Mouse (Mus musculus): Measurements from ENCODE around the gene Ifngr1. TPM values are rescaled to one million over a fixed set of nuclear protein-coding genes. Genes with fewer than 3 reads are reported as not detected.

The Ifngr1 gene
- polyA plus RNA-seq, 1 experiment from 2014 or later, result 77.4 TPM

DNA sequence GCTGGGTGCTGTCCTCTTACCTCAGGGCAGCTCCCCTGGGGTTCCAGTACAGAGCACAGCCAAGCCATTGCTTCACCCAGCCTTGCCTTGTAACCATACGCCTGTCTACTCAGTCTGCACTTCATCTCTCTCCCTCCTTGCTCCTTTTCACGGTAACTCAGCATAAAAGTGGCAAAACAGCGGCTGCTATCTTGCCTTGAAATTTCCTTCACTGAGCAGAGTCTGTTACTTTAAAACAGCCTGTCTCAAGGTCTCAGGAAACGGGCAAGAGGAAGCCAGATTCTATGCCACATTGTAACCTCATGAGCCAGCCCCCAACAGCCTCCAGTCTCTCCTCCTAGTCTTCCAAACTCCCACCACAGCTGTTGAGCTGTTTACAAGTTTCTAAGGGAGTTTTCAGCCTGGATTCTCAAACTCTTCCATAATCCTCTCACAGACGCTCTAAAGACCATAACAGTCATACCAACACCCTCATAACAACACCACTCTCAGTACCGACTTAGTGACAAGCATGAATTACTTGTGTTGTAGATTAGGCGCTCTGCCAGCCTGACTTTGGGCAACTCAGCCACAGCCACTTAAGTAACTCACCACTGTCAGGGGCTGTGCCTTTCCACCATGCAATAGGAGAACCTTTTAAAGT, 21.5 kb downstream of the Ifngr1 start:
- H3K36me3 ChIP-seq, result peaks cover 10% of the 10 kb centered on the region
- no peak overlapping the region for H3K9ac ChIP-seq
- no peak for ATAC-seq (ENCODE audit: insufficient read depth, low FRiP score, low read depth)
- no peak overlapping the region for H3K4me3 ChIP-seq (replicated peaks)
- no peaks in the 10 kb centered on the region for H3K4me1 ChIP-seq
- WGBS, result 32% methylated on average over 7 of the region's 7 CpGs
- H3K4me2 ChIP-seq, result no peak overlapping the region
- no peaks in the 10 kb centered on the region for H3K27me3 ChIP-seq (replicated peaks)
- no peaks in the 10 kb centered on the region for H3K9me3 ChIP-seq
- H3K27ac ChIP-seq, result peak overlapping the region; percentile 18; the same call in 1 of the 2 replicates

DNA sequence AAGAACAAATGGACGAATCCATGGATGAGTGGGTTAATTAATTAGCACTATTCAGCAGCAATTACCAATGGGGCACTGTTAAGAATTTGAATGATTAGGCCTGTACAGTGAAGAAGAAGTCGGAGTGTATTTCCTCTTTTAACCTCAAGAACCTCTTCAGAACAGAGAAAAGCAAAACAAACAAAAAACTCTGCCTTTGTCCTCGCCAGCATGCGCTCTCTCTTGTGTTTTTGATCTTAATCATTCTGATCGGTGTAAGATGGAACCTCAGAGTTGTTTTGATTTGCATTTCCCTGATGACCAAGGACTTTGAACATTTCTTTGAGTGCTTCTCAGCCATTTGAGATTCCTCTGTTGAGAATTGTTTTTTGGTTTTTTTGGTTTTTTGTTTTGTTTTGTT, 28.0 kb downstream of the Ifngr1 start:
- Histone ChIP-seq H3K27ac (no peak overlapping the region), H3K27me3 (replicated peaks) (no peaks in the 10 kb centered on the region), H3K4me2 (no peak overlapping the region), H3K4me3 (replicated peaks) (no peak overlapping the region), H3K9ac (no peak overlapping the region), H3K4me1 (no peaks in the 10 kb centered on the region), H3K9me3 (no peaks in the 10 kb centered on the region), H3K36me3 (no peaks in the 10 kb centered on the region)
- no peak for ATAC-seq (ENCODE audit: insufficient read depth, low FRiP score, low read depth)
- WGBS, result 71% methylated on average over 5 of the region's 5 CpGs

DNA sequence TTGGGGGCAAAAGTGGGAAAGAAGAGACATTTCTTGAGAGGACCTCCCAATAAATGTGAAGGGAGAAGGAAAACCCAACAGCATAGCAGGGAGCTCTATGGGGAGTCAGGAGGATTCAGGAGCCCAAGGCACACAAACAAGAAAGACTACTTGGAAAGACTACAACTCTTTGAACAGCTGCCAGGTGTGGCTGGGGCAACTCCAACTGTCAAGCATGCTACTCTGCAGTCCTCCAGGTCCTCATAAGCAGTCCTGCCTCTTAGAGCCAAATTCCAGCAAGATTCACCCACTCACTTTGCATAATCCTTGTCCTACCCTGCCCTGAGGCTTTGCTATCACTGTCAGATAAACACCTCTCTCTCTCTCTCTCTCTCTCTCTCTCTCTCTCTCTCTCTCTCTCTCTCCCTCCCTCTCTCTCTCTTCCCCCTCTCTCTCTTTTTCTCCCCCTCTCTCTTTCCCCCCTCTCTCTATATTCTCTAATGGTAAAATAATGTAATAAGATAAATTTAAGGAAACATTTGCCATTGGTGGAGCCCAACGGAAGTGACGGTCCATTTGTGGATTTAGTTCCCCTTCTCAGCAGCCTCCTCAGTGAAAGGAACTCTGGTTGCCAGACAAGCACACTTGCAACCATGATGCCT, 29.8 kb downstream of the Ifngr1 start, which contains the start of gene Il22ra2:
TSS of gene Il22ra2 (plus strand) at position 591 of the 641 bp plus-strand sequence.
- no peak within 1 kb of the TSS for H3K4me2 ChIP-seq
- no peaks in the 10 kb centered on the region for H3K36me3 ChIP-seq
- no peak for ATAC-seq (ENCODE audit: insufficient read depth, low FRiP score, low read depth)
- no peak within 1 kb of the TSS for H3K27ac ChIP-seq
- no peak within 1 kb of the TSS for H3K9ac ChIP-seq
- H3K4me1 ChIP-seq, result no peaks in the 10 kb centered on the region
- WGBS, result 85% methylated on average over 2 of the region's 2 CpGs
- no peaks in the 10 kb centered on the region for H3K27me3 ChIP-seq (replicated peaks)
- H3K4me3 ChIP-seq (replicated peaks), result no peak within 1 kb of the TSS
- H3K9me3 ChIP-seq, result no peaks in the 10 kb centered on the region

GRCm38 (mm10) chr10:19624617-19625016, 32.9 kb downstream of the Ifngr1 start:
- no peaks in the 10 kb centered on the region for H3K27me3 ChIP-seq (replicated peaks)
- H3K27ac ChIP-seq, result no peak overlapping the region
- WGBS, result 83% methylated on average over 1 of the region's 1 CpGs
- no peak overlapping the region for H3K9ac ChIP-seq
- H3K4me3 ChIP-seq (replicated peaks), result no peak overlapping the region
- no peak for ATAC-seq (ENCODE audit: insufficient read depth, low FRiP score, low read depth)
- H3K4me2 ChIP-seq, result no peak overlapping the region
- no peaks in the 10 kb centered on the region for H3K9me3 ChIP-seq
- H3K4me1 ChIP-seq, result no peaks in the 10 kb centered on the region
- H3K36me3 ChIP-seq, result no peaks in the 10 kb centered on the region

DNA sequence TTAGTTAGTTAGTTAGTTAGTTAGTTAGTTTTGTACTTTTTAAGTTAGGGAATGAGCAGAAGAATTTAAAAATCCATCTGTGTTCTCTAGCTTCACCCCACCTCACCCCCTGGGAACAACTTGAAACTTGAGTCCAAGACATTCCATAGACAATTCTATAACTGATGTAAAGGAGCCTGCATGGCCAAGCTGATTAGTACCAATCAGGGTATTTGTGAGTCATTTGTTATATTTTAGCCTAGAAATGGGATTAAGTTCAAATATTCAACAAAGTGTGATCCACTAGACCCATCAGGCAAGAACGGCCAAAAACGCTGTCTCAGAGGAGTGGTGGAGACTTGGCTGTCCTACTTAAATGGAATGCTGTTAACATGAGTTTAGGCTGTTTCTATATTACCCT, 35.6 kb downstream of the Ifngr1 start:
- H3K36me3 ChIP-seq, result no peaks in the 10 kb centered on the region
- no peak for ATAC-seq (ENCODE audit: insufficient read depth, low FRiP score, low read depth)
- no peak overlapping the region for H3K9ac ChIP-seq
- H3K4me3 ChIP-seq (replicated peaks), result no peak overlapping the region
- H3K27ac ChIP-seq, result no peak overlapping the region
- no peaks in the 10 kb centered on the region for H3K4me1 ChIP-seq
- no peaks in the 10 kb centered on the region for H3K27me3 ChIP-seq (replicated peaks)
- H3K4me2 ChIP-seq, result no peak overlapping the region
- no peaks in the 10 kb centered on the region for H3K9me3 ChIP-seq
- 84% methylated on average over 2 of the region's 2 CpGs for WGBS

DNA sequence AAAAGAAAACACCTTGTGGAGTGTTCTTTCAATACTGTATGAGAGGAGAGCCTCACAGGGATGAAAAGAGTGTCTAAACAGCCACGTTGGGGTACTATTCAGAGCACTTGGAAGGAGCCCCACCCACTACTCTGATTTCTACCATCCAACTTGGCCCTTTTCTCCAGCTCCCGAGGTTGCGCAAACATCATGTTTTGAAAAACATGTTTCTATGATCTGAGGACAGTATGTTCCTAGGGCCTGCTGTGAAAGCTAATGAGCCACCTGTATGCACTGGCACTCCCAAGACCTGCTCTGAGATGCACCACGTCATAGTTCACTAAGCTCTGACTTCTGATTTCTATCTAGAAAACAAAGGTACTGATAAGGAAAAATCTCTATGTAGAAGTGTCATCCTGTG, 36.0 kb downstream of the Ifngr1 start:
- no peak for ATAC-seq (ENCODE audit: insufficient read depth, low FRiP score, low read depth)
- no peaks in the 10 kb centered on the region for H3K36me3 ChIP-seq
- no peaks in the 10 kb centered on the region for H3K27me3 ChIP-seq (replicated peaks)
- no peak overlapping the region for H3K27ac ChIP-seq
- H3K9ac ChIP-seq, result no peak overlapping the region
- H3K9me3 ChIP-seq, result no peaks in the 10 kb centered on the region
- 76% methylated on average over 4 of the region's 4 CpGs for WGBS
- H3K4me3 ChIP-seq (replicated peaks), result no peak overlapping the region
- H3K4me2 ChIP-seq, result no peak overlapping the region
- H3K4me1 ChIP-seq, result no peaks in the 10 kb centered on the region

DNA sequence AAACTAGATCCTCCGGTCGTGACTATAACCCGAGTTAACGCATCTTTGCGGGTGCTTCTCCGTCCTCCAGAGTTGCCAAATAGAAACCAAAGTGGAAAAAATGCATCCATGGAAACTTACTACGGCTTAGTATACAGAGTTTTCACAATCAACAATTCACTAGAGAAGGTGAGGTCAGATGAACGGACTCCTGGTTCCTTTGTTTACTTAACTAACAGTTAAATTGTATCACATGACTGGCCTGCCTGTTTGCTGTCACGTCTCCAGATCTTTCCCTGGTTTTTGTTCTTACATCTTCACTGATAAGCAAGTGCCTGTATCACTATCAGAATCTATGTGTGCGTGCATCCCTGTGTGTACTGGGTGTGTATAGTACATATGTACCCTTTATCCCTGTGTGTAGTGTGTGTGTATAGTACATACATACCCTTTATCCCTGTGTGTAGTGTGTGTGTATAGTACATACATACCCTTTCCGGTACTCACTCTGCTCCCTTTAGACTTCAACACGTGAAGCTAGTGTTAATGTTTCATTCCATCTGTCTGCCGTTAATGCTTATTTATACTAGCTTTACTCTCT, 40.0 kb downstream of the Ifngr1 start:
- Histone ChIP-seq H3K9me3 (no peaks in the 10 kb centered on the region), H3K9ac (no peak overlapping the region), H3K36me3 (no peaks in the 10 kb centered on the region), H3K4me2 (no peak overlapping the region), H3K27ac (no peak overlapping the region), H3K27me3 (replicated peaks) (no peaks in the 10 kb centered on the region), H3K4me3 (replicated peaks) (no peak overlapping the region), H3K4me1 (no peaks in the 10 kb centered on the region)
- 34% methylated on average over 13 of the region's 13 CpGs for WGBS
- ATAC-seq (ENCODE audit: insufficient read depth, low FRiP score, low read depth), result no peak

DNA sequence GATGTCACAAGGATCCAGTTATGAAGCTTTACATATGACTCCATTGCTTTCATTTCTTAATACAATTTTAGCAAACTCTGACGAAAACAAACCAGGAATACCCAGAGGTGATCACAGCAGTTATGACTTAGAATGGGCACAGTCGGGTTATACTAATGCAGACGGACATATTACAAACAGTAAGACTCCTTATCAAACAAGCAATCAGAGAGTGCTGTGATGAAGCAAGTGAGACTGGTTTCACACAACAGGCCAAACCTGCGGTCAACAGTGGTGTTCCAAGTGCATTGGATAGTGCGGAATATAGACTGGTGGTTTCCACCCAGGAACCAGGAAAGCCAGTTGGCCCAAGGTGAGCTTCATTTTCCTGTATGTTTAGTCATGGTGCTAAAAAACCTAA, 47.1 kb downstream of the Ifngr1 start:
- H3K9ac ChIP-seq, result no peak overlapping the region
- H3K27me3 ChIP-seq (replicated peaks), result no peaks in the 10 kb centered on the region
- no peaks in the 10 kb centered on the region for H3K9me3 ChIP-seq
- no peak for ATAC-seq (ENCODE audit: insufficient read depth, low FRiP score, low read depth)
- H3K36me3 ChIP-seq, result no peaks in the 10 kb centered on the region
- H3K27ac ChIP-seq, result no peak overlapping the region
- H3K4me3 ChIP-seq (replicated peaks), result no peak overlapping the region
- H3K4me1 ChIP-seq, result no peaks in the 10 kb centered on the region
- no peak overlapping the region for H3K4me2 ChIP-seq
- WGBS, result 83% methylated on average over 5 of the region's 5 CpGs

GRCm38 (mm10) chr10:19639630-19640029, 47.9 kb downstream of the Ifngr1 start:
- no peak overlapping the region for H3K27ac ChIP-seq
- H3K4me2 ChIP-seq, result no peak overlapping the region
- no peak overlapping the region for H3K9ac ChIP-seq
- H3K36me3 ChIP-seq, result no peaks in the 10 kb centered on the region
- WGBS, result 90% methylated on average over 1 of the region's 1 CpGs
- H3K9me3 ChIP-seq, result no peaks in the 10 kb centered on the region
- H3K4me3 ChIP-seq (replicated peaks), result no peak overlapping the region
- no peak for ATAC-seq (ENCODE audit: insufficient read depth, low FRiP score, low read depth)
- H3K27me3 ChIP-seq (replicated peaks), result no peaks in the 10 kb centered on the region
- no peaks in the 10 kb centered on the region for H3K4me1 ChIP-seq

- Histone ChIP-seq H3K4me1 (no peaks in the 10 kb centered on the region), H3K36me3 (no peaks in the 10 kb centered on the region), H3K27me3 (replicated peaks) (no peaks in the 10 kb centered on the region), H3K27ac (no peak overlapping the region), H3K4me2 (no peak overlapping the region), H3K4me3 (replicated peaks) (no peak overlapping the region), H3K9me3 (no peaks in the 10 kb centered on the region), H3K9ac (no peak overlapping the region)
- WGBS, result 80% methylated on average over 2 of the region's 2 CpGs
- no peak for ATAC-seq (ENCODE audit: insufficient read depth, low FRiP score, low read depth)
These were observed 53.4 kb downstream of the Ifngr1 start for GRCm38 (mm10) chr10:19645119-19645518.

GRCm38 (mm10) chr10:19657426-19657825, 65.7 kb downstream of the Ifngr1 start:
- H3K27ac ChIP-seq, result no peak overlapping the region
- no peak overlapping the region for H3K9ac ChIP-seq
- H3K36me3 ChIP-seq, result no peaks in the 10 kb centered on the region
- H3K4me3 ChIP-seq (replicated peaks), result no peak overlapping the region
- H3K4me2 ChIP-seq, result no peak overlapping the region
- H3K9me3 ChIP-seq, result no peaks in the 10 kb centered on the region
- 87% methylated on average over 9 of the region's 9 CpGs for WGBS
- no peaks in the 10 kb centered on the region for H3K27me3 ChIP-seq (replicated peaks)
- no peaks in the 10 kb centered on the region for H3K4me1 ChIP-seq
- no peak for ATAC-seq (ENCODE audit: insufficient read depth, low FRiP score, low read depth)

Measured in stomach, embryonic 15.5 days (tissue).